Mouse (Mus musculus) bone marrow macrophage, adult 2 months (primary cell): ENCODE results near the gene Pafah2. TPM values are rescaled to one million over a fixed set of nuclear protein-coding genes. Genes with fewer than 3 reads are reported as not detected.

ENCODE experiments used
- H3K27ac ChIP-seq: 2 replicates; pipeline ENCODE4 v1.5.1; 2012; ENCODE audit warnings: low read depth, low read length; ENCODE audit not compliant: insufficient read depth
- H3K4me1 ChIP-seq: 2 replicates; pipeline ENCODE4 v1.6.1; 2012; ENCODE audit warnings: low read length; ENCODE audit not compliant: control insufficient read depth, insufficient read depth
- H3K4me3 ChIP-seq: 2 replicates; pipeline ENCODE4 v1.5.1; 2012; ENCODE audit warnings: mild to moderate bottlenecking, low read length, moderate library complexity; ENCODE audit not compliant: insufficient read depth
- CTCF ChIP-seq: IDR thresholded peaks from 2 replicates; pipeline ENCODE4 v1.5.1; 2012; ENCODE audit warnings: low read depth, mild to moderate bottlenecking, low read length, moderate library complexity
- POLR2A ChIP-seq: IDR thresholded peaks from 2 replicates; pipeline ENCODE4 v1.6.1; 2012; ENCODE audit warnings: mild to moderate bottlenecking, low read depth, low read length, borderline replicate concordance
- polyA plus RNA-seq: library from polyadenylated mRNA; stranded (reverse); fragments of >200 nt; gene quantifications from 2 replicates; pipeline ENCODE4 v1.2.4, GENCODE M21; 2012; ENCODE audit not compliant: missing spikeins, insufficient read depth, insufficient read length

Pafah2 gene
- polyA plus RNA-seq, 1 experiment, result 6.4 TPM

GRCm38 (mm10) chr4:134466381-134467262 is 70.5 kb downstream of the Pafah2 start:
- Histone ChIP-seq H3K4me1 (peaks cover 5% of the 10 kb centered on the region), H3K4me3 (no peak overlapping the region), H3K27ac (no peak overlapping the region)
- TF ChIP-seq CTCF (no peak), POLR2A (no peak)

GRCm38 (mm10) chr4:134467435-134468214 is 71.5 kb downstream of the Pafah2 start:
- no peak for TF ChIP-seq POLR2A
- no peak for TF ChIP-seq CTCF
- H3K4me3 ChIP-seq, result peak overlapping the region; percentile 69
- H3K27ac ChIP-seq, result no peak overlapping the region
- H3K4me1 ChIP-seq, result peaks cover 5% of the 10 kb centered on the region

GRCm38 (mm10) chr4:134468215-134468575 is 72.1 kb downstream of the Pafah2 start, which contains the start of gene Stmn1:
TSS of gene Stmn1 (plus strand) at chr4:134468320.
- H3K27ac ChIP-seq, result peak within 1 kb of the TSS; percentile 63
- H3K4me3 ChIP-seq, result peak within 1 kb of the TSS; percentile 82
- no peak for TF ChIP-seq CTCF
- TF ChIP-seq POLR2A, result 0 out of 2 replicates have a peak, but pooled peaks have one; percentile 58
- peaks cover 5% of the 10 kb centered on the region for H3K4me1 ChIP-seq

- TF ChIP-seq POLR2A (no peak), CTCF (no peak)
- Histone ChIP-seq H3K4me1 (peaks cover 5% of the 10 kb centered on the region), H3K27ac (peak overlapping the region; percentile 63), H3K4me3 (peak overlapping the region; percentile 82)
Measured at GRCm38 (mm10) chr4:134468578-134469266, 72.6 kb downstream of the Pafah2 start.

- Histone ChIP-seq H3K27ac (no peak overlapping the region), H3K4me3 (peak overlapping the region; percentile 82), H3K4me1 (peaks cover 5% of the 10 kb centered on the region)
- TF ChIP-seq CTCF (no peak), POLR2A (no peak)
Measured at GRCm38 (mm10) chr4:134469341-134469796, 73.2 kb downstream of the Pafah2 start.

- TF ChIP-seq POLR2A, result no peak
- no peak for TF ChIP-seq CTCF
- H3K27ac ChIP-seq, result no peak overlapping the region
- H3K4me3 ChIP-seq, result no peak overlapping the region; the same call in 1 of the 2 replicates
- H3K4me1 ChIP-seq, result peaks cover 5% of the 10 kb centered on the region
Measured at GRCm38 (mm10) chr4:134469985-134470384, 73.9 kb downstream of the Pafah2 start.

GRCm38 (mm10) chr4:134471469-134471868 is 75.3 kb downstream of the Pafah2 start:
- Histone ChIP-seq H3K4me1 (peaks cover 5% of the 10 kb centered on the region), H3K27ac (no peak overlapping the region), H3K4me3 (no peak overlapping the region)
- no peak for TF ChIP-seq POLR2A
- no peak for TF ChIP-seq CTCF

- Histone ChIP-seq H3K27ac (no peak overlapping the region), H3K4me3 (no peak overlapping the region)
- no peak for TF ChIP-seq CTCF
- TF ChIP-seq POLR2A, result no peak
Measured at GRCm38 (mm10) chr4:134473764-134474163, 77.6 kb downstream of the Pafah2 start.

GRCm38 (mm10) chr4:134474240-134474639 is 78.1 kb downstream of the Pafah2 start:
- H3K4me1 ChIP-seq, result peaks cover 3% of the 10 kb centered on the region
- no peak for TF ChIP-seq CTCF
- TF ChIP-seq POLR2A, result no peak
- no peak overlapping the region for H3K4me3 ChIP-seq
- no peak overlapping the region for H3K27ac ChIP-seq

More at GRCm38 (mm10) chr4:134473764-134474163, 77.6 kb downstream of the Pafah2 start:
- peaks cover 3% of the 10 kb centered on the region for H3K4me1 ChIP-seq
